Mouse (Mus musculus) G1E (cell line): ENCODE data around the gene Abca6.

Source experiments
- CTCF ChIP-seq: IDR thresholded peaks from 2 replicates; pipeline ENCODE4 v1.5.1; 2012; ENCODE audit warnings: low read depth, low read length, inconsistent platforms, mixed read lengths
- GATA1 ChIP-seq: IDR thresholded peaks from 2 replicates; pipeline ENCODE4 v1.6.1; 2012; ENCODE audit warnings: borderline replicate concordance, low read length, inconsistent platforms, mixed read lengths
- GATA2 ChIP-seq: IDR thresholded peaks from 2 replicates; pipeline ENCODE4 v1.6.1; 2012; ENCODE audit warnings: low read depth, low read length, inconsistent platforms, borderline replicate concordance
- POLR2AphosphoS5 ChIP-seq: IDR thresholded peaks from 2 replicates; pipeline ENCODE4 v1.6.1; 2012; ENCODE audit warnings: low read depth, low read length, inconsistent platforms; ENCODE audit not compliant: insufficient replicate concordance
- TAL1 ChIP-seq: conservative IDR thresholded peaks from 2 replicates; pipeline ENCODE4 v1.6.1; 2012; ENCODE audit warnings: low read depth, low read length, inconsistent platforms, mixed read lengths

DNA sequence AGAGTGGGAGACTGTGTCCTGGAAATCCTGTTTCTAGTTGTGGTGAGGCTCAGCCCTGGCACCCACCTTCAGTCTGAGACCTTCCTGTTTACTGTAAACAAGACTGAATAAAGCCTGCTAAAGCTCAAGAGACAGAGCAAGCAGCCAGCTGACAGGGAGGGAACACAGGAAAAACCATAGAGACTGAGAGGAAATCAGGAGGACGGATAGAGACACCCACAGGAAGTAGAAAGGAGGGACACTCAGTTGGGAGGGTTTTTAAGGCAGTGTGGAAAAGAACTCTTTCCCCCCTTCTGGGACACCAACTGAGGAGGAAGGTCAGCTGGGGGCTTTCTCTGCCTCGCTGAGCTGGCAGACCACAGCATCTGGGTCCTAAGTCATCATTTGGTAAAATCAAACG is 23.2 kb upstream of the Abca6 start:
- TF ChIP-seq CTCF (no peak), TAL1 (no peak), GATA1 (no peak), GATA2 (no peak), POLR2AphosphoS5 (no peak)
